Mouse (Mus musculus) adrenal gland, postnatal 10 days (tissue): ENCODE measurements at regions not wholly inside any gene's neighbourhood (a gene's known extent, or its start where the extent isn't known, plus 50 kb on each side); places are given as distances from the start of the nearest gene placed in this dataset.

Experiments used
- DNase-seq: peaks from one replicate; pipeline ENCODE4 v3.0.0; 2021; ENCODE audit warnings: mixed read lengths

- DNase-seq, result no peak
Measured at GRCm38 (mm10) chr3:100773237-100773636, 52.0 kb upstream of the Vtcn1 start.

- DNase-seq, result no peak
Measured at GRCm38 (mm10) chr3:100771363-100771762, 53.9 kb upstream of the Vtcn1 start.

GRCm38 (mm10) chr3:100770841-100771240 is 54.4 kb upstream of the Vtcn1 start:
- DNase-seq, result no peak

GRCm38 (mm10) chr3:100769146-100769545 is 56.1 kb upstream of the Vtcn1 start:
- DNase-seq, result no peak

GRCm38 (mm10) chr3:100768170-100768624 is 57.1 kb upstream of the Vtcn1 start:
- no peak for DNase-seq

- DNase-seq, result no peak
Measured at GRCm38 (mm10) chr3:100765323-100765722, 59.9 kb upstream of the Vtcn1 start.

- DNase-seq, result no peak
Measured at GRCm38 (mm10) chr3:100762895-100763294, 62.4 kb upstream of the Vtcn1 start.

- DNase-seq, result no peak
Measured at GRCm38 (mm10) chr3:100759091-100759941, 65.9 kb upstream of the Vtcn1 start.

GRCm38 (mm10) chr3:100754677-100755076 is 69.4 kb upstream of the Man1a2 start:
- no peak for DNase-seq

GRCm38 (mm10) chr3:100751211-100751610 is 65.9 kb upstream of the Man1a2 start:
- no peak for DNase-seq

GRCm38 (mm10) chr3:100748727-100749126 is 63.4 kb upstream of the Man1a2 start:
- peak; percentile 27 for DNase-seq

- no peak for DNase-seq
Measured at GRCm38 (mm10) chr3:100748309-100748691, 63.0 kb upstream of the Man1a2 start.

- DNase-seq, result no peak
Measured at GRCm38 (mm10) chr3:100747421-100748308, 62.4 kb upstream of the Man1a2 start.

- DNase-seq, result no peak
Measured at GRCm38 (mm10) chr3:100737660-100738059, 52.4 kb upstream of the Man1a2 start.

GRCm38 (mm10) chr3:100736539-100736938 is 51.2 kb upstream of the Man1a2 start:
- no peak for DNase-seq
